Mouse (Mus musculus) midbrain, postnatal 0 days (tissue): ENCODE results near the gene 1700067K01Rik. TPM values are rescaled to one million over a fixed set of nuclear protein-coding genes. Genes with fewer than 3 reads are reported as not detected.

Experiments used
- ATAC-seq: fragments of 200-750 bp; cut with Nextera tagmentation; 2 replicates; pipeline ENCODE4 v1.8.0; 2017; ENCODE audit warnings: moderate number of reproducible peaks, mild to moderate bottlenecking, moderate TSS enrichment, moderate library complexity; ENCODE audit not compliant: low FRiP score
- DNase-seq: peaks from one replicate; pipeline ENCODE4 v3.0.0-alpha.2; 2015; ENCODE audit warnings: low spot score
- H3K27ac ChIP-seq: fragments of 300-500 bp; sonication (generic); 2 replicates; pipeline ENCODE4 v1.5.1; 2014; ENCODE audit warnings: low read depth, mild to moderate bottlenecking, low read length, mixed read lengths
- H3K27me3 ChIP-seq: fragments of 300-500 bp; sonication (generic); 2 replicates; pipeline ENCODE4 v1.6.1; 2014; ENCODE audit warnings: low read length, control low read depth, mixed read lengths; ENCODE audit not compliant: insufficient read depth
- H3K36me3 ChIP-seq: fragments of 300-500 bp; sonication (generic); 2 replicates; pipeline ENCODE4 v1.6.1; 2014; ENCODE audit warnings: low read length, control low read depth, mixed read lengths; ENCODE audit not compliant: insufficient read depth
- H3K4me1 ChIP-seq: fragments of 300-500 bp; sonication (generic); 2 replicates; pipeline ENCODE4 v1.6.1; 2014; ENCODE audit warnings: mild to moderate bottlenecking, control low read depth, antibody characterized with exemption, low read length, mixed read lengths; ENCODE audit not compliant: insufficient read depth
- H3K4me2 ChIP-seq: fragments of 300-500 bp; sonication (generic); 2 replicates; pipeline ENCODE4 v1.6.1; 2014; ENCODE audit warnings: low read depth, mild to moderate bottlenecking, low read length, mixed read lengths; ENCODE audit not compliant: poor library complexity, severe bottlenecking
- H3K4me3 ChIP-seq: fragments of 300-500 bp; sonication (generic); 2 replicates; pipeline ENCODE4 v1.5.1; 2014; ENCODE audit warnings: low read depth, mild to moderate bottlenecking, low read length, moderate library complexity
- H3K9ac ChIP-seq: fragments of 300-500 bp; sonication (generic); replicated peaks from 2 replicates; pipeline ENCODE4 v1.6.1; 2014; ENCODE audit warnings: mild to moderate bottlenecking, low read length, moderate library complexity, mixed read lengths; ENCODE audit not compliant: poor library complexity, severe bottlenecking
- H3K9me3 ChIP-seq: fragments of 300-500 bp; sonication (generic); 2 replicates; pipeline ENCODE4 v1.6.1; 2016; ENCODE audit warnings: low read length, control low read depth
- CTCF ChIP-seq: IDR thresholded peaks from 2 replicates; pipeline ENCODE4 v1.5.1; 2016; ENCODE audit warnings: antibody characterized with exemption, mild to moderate bottlenecking
- WGBS: fragments of 180-500 bp; shearing (Covaris S2); extraction: QIAGEN DNeasy Blood & Tissue Kit; methylation state at CpG from one replicate; pipeline ENCODE4 v1.1.7; 2014; 5-methylcytosine and 5-hydroxymethylcytosine counted together
- polyA plus RNA-seq: library from polyadenylated mRNA; unstranded; fragments of >200 nt; fragmentation: Nextera tagmentation; extraction: Ambion mirVana; gene quantifications from 2 replicates; pipeline ENCODE4 v1.2.1, GENCODE M21; 2015
- total RNA-seq: library from RNA; depleted of rRNA; stranded (reverse); fragments of >200 nt; gene quantifications from 2 replicates; pipeline ENCODE4 v1.2.3, GENCODE M21; 2014

The 1700067K01Rik gene
- total and polyA plus RNA-seq, 2 experiments from 2014 or later = 0.58 to 1.2 TPM

DNA sequence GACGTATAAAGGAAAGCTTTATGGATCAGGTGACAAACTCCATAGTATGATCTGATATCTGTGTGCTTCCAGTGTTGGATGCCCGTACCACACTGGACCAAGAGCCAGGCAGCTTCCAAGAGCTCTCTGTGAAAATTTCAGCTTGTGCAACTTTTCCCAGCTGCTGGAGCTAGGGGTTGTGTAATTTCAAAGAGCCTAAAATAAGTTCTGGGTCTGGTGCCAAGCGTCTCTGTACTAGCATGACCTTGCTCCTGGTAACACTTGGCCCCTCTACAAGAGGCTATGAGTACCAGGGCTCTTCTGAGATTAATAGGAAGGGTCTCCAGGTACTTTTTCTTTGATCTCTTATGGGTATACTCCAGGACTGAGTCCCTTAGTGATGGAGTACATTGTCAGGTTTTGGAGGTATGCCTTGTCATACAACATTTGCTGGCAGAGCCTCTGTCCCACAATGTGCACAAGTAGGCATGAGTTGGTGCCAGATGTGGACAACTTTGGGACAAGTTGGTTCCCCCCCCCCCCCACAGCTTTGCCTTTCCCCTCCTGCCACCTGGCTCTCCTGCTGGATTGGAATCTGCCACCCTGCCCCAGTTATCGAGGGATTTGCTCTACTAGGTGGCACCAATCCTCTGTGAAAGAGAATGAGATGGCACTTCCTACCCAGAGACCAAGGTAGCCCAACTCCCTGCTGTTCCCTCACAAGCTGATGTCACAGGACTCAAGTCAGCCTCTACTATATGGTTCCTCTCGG, 37.1 kb upstream of the 1700067K01Rik start:
- TF ChIP-seq CTCF = no peak
- ATAC-seq (no peak), DNase-seq (no peak)
- 91% methylated on average over 5 of the region's 5 CpGs for WGBS
- no peak overlapping the region for H3K4me3 ChIP-seq
- no peaks in the 10 kb centered on the region for H3K27me3 ChIP-seq
- H3K27ac ChIP-seq = no peak overlapping the region
- no peaks in the 10 kb centered on the region for H3K4me1 ChIP-seq
- H3K4me2 ChIP-seq = no peak overlapping the region
- H3K36me3 ChIP-seq = no peaks in the 10 kb centered on the region
- H3K9me3 ChIP-seq = no peaks in the 10 kb centered on the region
- H3K9ac ChIP-seq = no peak overlapping the region

GRCm38 (mm10) chr8:83967701-83968100, 33.6 kb upstream of the 1700067K01Rik start:
- ATAC-seq (no peak), DNase-seq (no peak)
- no peaks in the 10 kb centered on the region for H3K27me3 ChIP-seq
- 98% methylated on average over 7 of the region's 7 CpGs for whole genome bisulfite sequencing
- H3K4me3 ChIP-seq = no peak overlapping the region
- H3K36me3 ChIP-seq = no peaks in the 10 kb centered on the region
- TF ChIP-seq CTCF = no peak
- no peak overlapping the region for H3K4me2 ChIP-seq
- no peaks in the 10 kb centered on the region for H3K9me3 ChIP-seq
- no peak overlapping the region for H3K9ac ChIP-seq
- peaks cover 5% of the 10 kb centered on the region; the same call in 1 of the 2 replicates for H3K4me1 ChIP-seq
- no peak overlapping the region for H3K27ac ChIP-seq

DNA sequence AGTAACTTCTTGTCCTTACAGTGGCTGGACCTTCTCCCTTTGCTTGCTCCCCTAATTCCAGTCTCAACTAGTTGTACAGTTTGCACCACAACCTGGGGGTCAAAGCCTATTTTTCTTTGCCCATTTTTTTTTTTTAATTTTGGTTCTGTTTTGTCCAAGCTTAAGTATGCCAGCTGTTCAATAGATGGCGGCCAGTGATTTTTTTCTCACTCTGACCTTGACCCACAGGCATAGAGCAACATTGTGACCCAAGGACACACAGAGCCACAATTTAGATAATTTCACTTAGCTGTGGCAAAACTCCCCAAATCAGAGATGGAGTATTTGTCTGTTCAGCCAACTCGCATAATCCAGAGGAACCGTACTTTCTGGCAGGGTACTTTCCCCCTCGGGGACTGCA, 30.2 kb upstream of the 1700067K01Rik start:
- ATAC-seq (no peak), DNase-seq (no peak)
- no peak overlapping the region for H3K4me2 ChIP-seq
- H3K9ac ChIP-seq = no peak overlapping the region
- no peak overlapping the region for H3K4me3 ChIP-seq
- no peaks in the 10 kb centered on the region for H3K36me3 ChIP-seq
- H3K27ac ChIP-seq = no peak overlapping the region
- WGBS = 92% methylated on average over 4 of the region's 4 CpGs
- no peaks in the 10 kb centered on the region for H3K27me3 ChIP-seq
- no peaks in the 10 kb centered on the region for H3K9me3 ChIP-seq
- no peak for TF ChIP-seq CTCF
- peaks cover 9% of the 10 kb centered on the region; the same call in 1 of the 2 replicates for H3K4me1 ChIP-seq

- Histone ChIP-seq H3K36me3 (no peaks in the 10 kb centered on the region), H3K9ac (no peak overlapping the region), H3K9me3 (no peaks in the 10 kb centered on the region), H3K27ac (no peak overlapping the region), H3K4me1 (peaks cover 12% of the 10 kb centered on the region; the same call in 1 of the 2 replicates), H3K4me2 (peak overlapping the region; percentile 77), H3K27me3 (no peaks in the 10 kb centered on the region), H3K4me3 (peak overlapping the region; percentile 95; the same call in 1 of the 2 replicates)
- WGBS = 72% methylated on average over 6 of the region's 6 CpGs
- no peak for TF ChIP-seq CTCF
- ATAC-seq = no peak
- DNase-seq = no peak
Measured at GRCm38 (mm10) chr8:83971661-83972060, 29.6 kb upstream of the 1700067K01Rik start.

GRCm38 (mm10) chr8:83972150-83973120, 28.9 kb upstream of the 1700067K01Rik start, which contains the start of gene Prkaca:
TSS of gene Prkaca (plus strand) at chr8:83972993.
- H3K4me2 ChIP-seq = peak within 1 kb of the TSS; percentile 91
- H3K4me1 ChIP-seq = peaks cover 19% of the 10 kb centered on the region; the same call in 1 of the 2 replicates
- DNase-seq (peak; percentile 99), ATAC-seq (peak; percentile 100)
- H3K27me3 ChIP-seq = no peaks in the 10 kb centered on the region
- H3K27ac ChIP-seq = peak within 1 kb of the TSS; percentile 78
- H3K36me3 ChIP-seq = no peaks in the 10 kb centered on the region
- under 1% methylated on average over 46 of the region's 94 CpGs for WGBS
- H3K9ac ChIP-seq = peak within 1 kb of the TSS; percentile 84
- TF ChIP-seq CTCF = no peak
- H3K9me3 ChIP-seq = no peaks in the 10 kb centered on the region
- peak within 1 kb of the TSS; percentile 95 for H3K4me3 ChIP-seq
